Mouse (Mus musculus) lung, adult 2 months (tissue): ENCODE measurements at regions not wholly inside any gene's neighbourhood (a gene's known extent, or its start where the extent isn't known, plus 50 kb on each side); places are given as distances from the start of the nearest gene placed in this dataset.

Experiments
- DNase-seq: peaks from one replicate; pipeline ENCODE4 v3.0.0; 2022
- H3K4me1 ChIP-seq: fragments of 200-500 bp; 2 replicates; pipeline ENCODE4 v1.6.1; 2011; ENCODE audit warnings: low read length; ENCODE audit not compliant: control insufficient read depth, insufficient read depth
- H3K4me3 ChIP-seq: fragments of 200-500 bp; replicated peaks from 2 replicates; pipeline ENCODE3; 2011; ENCODE audit warnings: low read depth, mild to moderate bottlenecking, control low read depth, low read length; ENCODE audit errors: extremely low read depth
- CTCF ChIP-seq: fragments of 200-500 bp; IDR thresholded peaks from 2 replicates; pipeline ENCODE4 v1.5.1; 2011; ENCODE audit warnings: mild to moderate bottlenecking, low read length, control low read depth; ENCODE audit not compliant: insufficient read depth
- POLR2A ChIP-seq: fragments of 200-500 bp; IDR thresholded peaks from 2 replicates; pipeline ENCODE4 v1.6.1; 2011; ENCODE audit warnings: low read depth, mild to moderate bottlenecking, control low read depth, low read length, borderline replicate concordance; ENCODE audit errors: extremely low read depth
- WGBS: fragments of 180-500 bp; shearing (Covaris S2); methylation state at CpG from one replicate; pipeline ENCODE4 v1.1.7; 2018; 5-methylcytosine and 5-hydroxymethylcytosine counted together

GRCm38 (mm10) chr14:76836926-76837516 lies 199.6 kb upstream of the Ccdc122 start:
- Histone ChIP-seq H3K4me1 (peaks cover 2% of the 10 kb centered on the region; the same call in 1 of the 2 replicates), H3K4me3 (no peak overlapping the region)
- 73% methylated on average over 10 of the region's 10 CpGs for WGBS
- TF ChIP-seq POLR2A, result no peak
- no peak for TF ChIP-seq CTCF
- no peak for DNase-seq

- no peak for DNase-seq
- TF ChIP-seq POLR2A (no peak), CTCF (no peak)
- no peak overlapping the region for H3K4me3 ChIP-seq
- peaks cover 2% of the 10 kb centered on the region; the same call in 1 of the 2 replicates for H3K4me1 ChIP-seq
- WGBS, result 96% methylated on average over 2 of the region's 2 CpGs
These were observed 200.3 kb upstream of the Ccdc122 start for GRCm38 (mm10) chr14:76836271-76836670.

- Histone ChIP-seq H3K4me1 (peaks cover 2% of the 10 kb centered on the region; the same call in 1 of the 2 replicates), H3K4me3 (no peak overlapping the region)
- WGBS, result 46% methylated on average over 6 of the region's 6 CpGs
- TF ChIP-seq CTCF, result no peak
- TF ChIP-seq POLR2A, result no peak
- DNase-seq, result no peak
These were observed 202.5 kb upstream of the Ccdc122 start for GRCm38 (mm10) chr14:76834084-76834483.

- no peak for DNase-seq
- no peak for TF ChIP-seq POLR2A
- TF ChIP-seq CTCF, result no peak
- Histone ChIP-seq H3K4me3 (no peak overlapping the region), H3K4me1 (peaks cover 2% of the 10 kb centered on the region; the same call in 1 of the 2 replicates)
- WGBS, result 95% methylated on average over 1 of the region's 1 CpGs
These were observed 207.4 kb upstream of the Ccdc122 start for GRCm38 (mm10) chr14:76829161-76829510.

GRCm38 (mm10) chr14:76828453-76829160 lies 208.0 kb upstream of the Ccdc122 start:
- H3K4me1 ChIP-seq, result peaks cover 2% of the 10 kb centered on the region; the same call in 1 of the 2 replicates
- TF ChIP-seq POLR2A (no peak), CTCF (no peak)
- WGBS, result 59% methylated on average over 10 of the region's 10 CpGs
- H3K4me3 ChIP-seq, result no peak overlapping the region
- no peak for DNase-seq

- no peak for DNase-seq
- H3K4me3 ChIP-seq, result no peak overlapping the region
- H3K4me1 ChIP-seq, result peaks cover 7% of the 10 kb centered on the region
- TF ChIP-seq POLR2A, result no peak
- TF ChIP-seq CTCF, result no peak
- 91% methylated on average over 3 of the region's 3 CpGs for WGBS
These were observed 212.5 kb upstream of the Ccdc122 start for GRCm38 (mm10) chr14:76824066-76824465.

- Histone ChIP-seq H3K4me3 (no peak overlapping the region), H3K4me1 (peaks cover 11% of the 10 kb centered on the region)
- no peak for DNase-seq
- 86% methylated on average over 9 of the region's 9 CpGs for WGBS
- TF ChIP-seq POLR2A (no peak), CTCF (no peak)
These were observed 213.7 kb upstream of the Ccdc122 start for GRCm38 (mm10) chr14:76822766-76823325.

GRCm38 (mm10) chr14:76821892-76822291 lies 214.7 kb upstream of the Ccdc122 start:
- peaks cover 16% of the 10 kb centered on the region for H3K4me1 ChIP-seq
- H3K4me3 ChIP-seq, result no peak overlapping the region
- DNase-seq, result no peak
- TF ChIP-seq CTCF (no peak), POLR2A (no peak)
- 78% methylated on average over 8 of the region's 8 CpGs for WGBS

GRCm38 (mm10) chr14:76821484-76821883 lies 215.1 kb upstream of the Ccdc122 start:
- 90% methylated on average over 7 of the region's 7 CpGs for WGBS
- no peak for DNase-seq
- peaks cover 16% of the 10 kb centered on the region for H3K4me1 ChIP-seq
- H3K4me3 ChIP-seq, result no peak overlapping the region
- TF ChIP-seq CTCF, result no peak
- no peak for TF ChIP-seq POLR2A

- no peak for DNase-seq
- Histone ChIP-seq H3K4me3 (no peak overlapping the region), H3K4me1 (peaks cover 16% of the 10 kb centered on the region)
- TF ChIP-seq CTCF (no peak), POLR2A (no peak)
- WGBS, result 87% methylated on average over 6 of the region's 6 CpGs
These were observed 215.6 kb upstream of the Ccdc122 start for GRCm38 (mm10) chr14:76820989-76821388.
